Mouse (Mus musculus): ENCODE data around the gene Eif2b4. TPM values are rescaled to one million over a fixed set of nuclear protein-coding genes. Genes with fewer than 3 reads are reported as not detected.
"Not testable (repeated sequence)": the region's sequence is repeated elsewhere in the genome, so short reads cannot be mapped to it uniquely, and the experiment has no call there.

Eif2b4 gene
- total RNA-seq, 1 experiment, result 76.8 TPM

DNA sequence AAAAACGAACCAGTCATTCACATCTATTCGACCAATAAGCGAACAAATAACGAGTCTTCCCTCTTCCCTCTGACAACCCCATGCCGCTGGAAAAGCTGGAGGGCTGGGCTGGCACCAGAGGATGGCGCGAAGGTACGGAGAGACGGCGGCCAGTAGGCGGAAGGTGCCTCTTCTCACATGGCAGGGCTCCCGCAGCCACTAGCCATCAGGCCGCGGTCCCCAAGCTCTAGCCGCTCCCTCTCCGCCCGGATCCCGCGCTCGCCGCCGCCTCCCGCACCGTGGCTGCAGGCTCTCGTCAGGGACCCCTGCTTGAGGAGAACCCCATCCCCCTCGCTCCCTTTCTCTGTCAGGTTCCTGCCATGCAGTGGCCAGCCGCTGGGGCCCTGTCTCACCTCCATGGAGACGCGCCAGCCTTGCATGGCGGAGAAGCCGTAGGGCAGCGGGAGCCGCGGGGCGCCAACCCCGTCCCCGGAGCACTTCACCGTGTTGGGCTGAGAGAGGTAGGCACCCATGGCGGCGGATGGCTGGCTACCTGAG is 26.7 kb upstream of the Eif2b4 start:
- H3K9me3 ChIP-seq (ENCODE audit: control insufficient read depth, insufficient read depth, low read depth, low read length), result no peaks in the 10 kb centered on the region
- peaks cover 0 to 3% of the 10 kb centered on the region in 2 experiments; a peak in 1 of 4 replicates for H3K4me1 ChIP-seq (ENCODE audit: control insufficient read depth in 2 of 2, insufficient read depth in 2 of 2, low read length in 2 of 2, poor library complexity in 1 of 2)
- in situ Hi-C loops (cut with MboI; ENCODE audit: low sequenced_read_pairs in 2 of 2, unreplicated experiment in 2 of 2), result no loop called here
- peak overlapping the region; percentile 67 for H3K27ac ChIP-seq (ENCODE audit: insufficient read depth, low read depth, low read length, poor library complexity, severe bottlenecking)
- peak overlapping the region; percentile 91 to 96 for H3K4me3 ChIP-seq (ENCODE audit: insufficient read depth in 1 of 2, low read depth in 1 of 2, low read length in 2 of 2, poor library complexity in 1 of 2, severe bottlenecking in 1 of 2)
- peak overlapping the region; percentile 94 for H3K9ac ChIP-seq (ENCODE audit: insufficient read depth, low read depth, low read length, poor library complexity, severe bottlenecking)
- DNase-seq (ENCODE audit: low read depth, low spot score), result no peak
- no peak for TF ChIP-seq CHD2 (IDR thresholded peaks at IDR 0.05; ENCODE audit: low read depth, low read length)
- TF ChIP-seq MAFK (IDR thresholded peaks at IDR 0.05; ENCODE audit: insufficient read depth, low read depth, low read length), result no peak
- TF ChIP-seq HCFC1 (IDR thresholded peaks at IDR 0.05; ENCODE audit: borderline replicate concordance, insufficient read depth, low read length), result no peak
- TF ChIP-seq ZNF384 (IDR thresholded peaks at IDR 0.05; ENCODE audit: low read depth, low read length), result no peak
- no peak for TF ChIP-seq ZC3H11A (IDR thresholded peaks at IDR 0.05; ENCODE audit: borderline replicate concordance, low read depth, low read length)
- H3K36me3 ChIP-seq (ENCODE audit: control insufficient read depth, insufficient read depth, low read length, poor library complexity, severe bottlenecking), result no peaks in the 10 kb centered on the region

DNA sequence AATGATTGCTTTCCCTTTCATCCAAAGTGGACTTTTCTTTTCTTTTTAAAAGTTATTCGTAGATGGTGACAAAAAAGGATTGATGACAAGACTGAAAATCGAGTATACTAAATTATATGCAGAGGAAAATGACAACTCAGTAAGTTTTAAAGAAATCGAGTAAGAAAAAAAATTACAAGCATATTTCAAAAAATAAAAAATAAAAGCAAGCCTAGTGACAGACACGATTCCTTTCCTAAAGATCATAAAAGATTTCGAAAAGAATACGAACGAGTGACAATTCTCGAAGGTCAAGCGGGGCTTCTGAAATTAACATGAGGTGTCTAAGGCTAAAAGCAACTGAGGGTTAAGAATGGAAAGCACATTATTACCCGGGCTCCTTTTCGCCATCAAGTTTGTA is 26.2 kb upstream of the Eif2b4 start:
- in situ Hi-C loops (cut with MboI; ENCODE audit: low sequenced_read_pairs in 2 of 2, unreplicated experiment in 2 of 2), result no loop called here
- Histone ChIP-seq H3K4me3 (ENCODE audit: insufficient read depth in 1 of 2, low read depth in 1 of 2, low read length in 2 of 2, poor library complexity in 1 of 2, severe bottlenecking in 1 of 2) (peak overlapping the region; percentile 91 to 96), H3K9me3 (ENCODE audit: control insufficient read depth, insufficient read depth, low read depth, low read length) (no peaks in the 10 kb centered on the region), H3K4me1 (ENCODE audit: control insufficient read depth in 2 of 2, insufficient read depth in 2 of 2, low read length in 2 of 2, poor library complexity in 1 of 2) (peaks cover 0 to 3% of the 10 kb centered on the region in 2 experiments; a peak in 1 of 4 replicates), H3K36me3 (ENCODE audit: control insufficient read depth, insufficient read depth, low read length, poor library complexity, severe bottlenecking) (no peaks in the 10 kb centered on the region), H3K27ac (ENCODE audit: insufficient read depth, low read depth, low read length, poor library complexity, severe bottlenecking) (no peak overlapping the region; the same call in 1 of the 2 replicates), H3K9ac (ENCODE audit: insufficient read depth, low read depth, low read length, poor library complexity, severe bottlenecking) (peak overlapping the region; percentile 94)
- TF ChIP-seq ZC3H11A (IDR thresholded peaks at IDR 0.05; ENCODE audit: borderline replicate concordance, low read depth, low read length) (no peak), CHD2 (IDR thresholded peaks at IDR 0.05; ENCODE audit: low read depth, low read length) (no peak), MAFK (IDR thresholded peaks at IDR 0.05; ENCODE audit: insufficient read depth, low read depth, low read length) (no peak), ZNF384 (IDR thresholded peaks at IDR 0.05; ENCODE audit: low read depth, low read length) (no peak), HCFC1 (IDR thresholded peaks at IDR 0.05; ENCODE audit: borderline replicate concordance, insufficient read depth, low read length) (no peak)
- no peak for DNase-seq (ENCODE audit: low read depth, low spot score)

DNA sequence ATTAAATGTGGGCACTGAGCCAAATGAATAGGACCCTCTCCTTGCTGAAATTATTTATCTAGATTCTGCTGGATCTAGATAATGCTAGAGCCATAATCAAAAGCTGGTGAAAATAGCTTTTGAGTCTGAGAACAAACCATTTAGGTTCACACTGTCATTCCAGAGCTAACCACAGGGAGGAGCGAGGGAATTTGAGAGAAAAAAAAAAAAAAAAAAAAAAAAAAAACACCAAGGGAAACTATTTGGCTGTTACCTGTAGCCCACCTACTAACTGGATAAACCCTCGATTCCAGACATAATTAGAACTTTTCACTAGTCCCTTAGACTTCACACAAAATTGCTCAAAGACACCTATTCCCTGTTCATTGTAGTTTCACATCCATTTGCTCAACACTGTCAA is 25.8 kb upstream of the Eif2b4 start:
- H3K4me3 ChIP-seq (ENCODE audit: insufficient read depth in 1 of 2, low read depth in 1 of 2, low read length in 2 of 2, poor library complexity in 1 of 2, severe bottlenecking in 1 of 2), result peak overlapping the region; percentile 30 to 96; a peak in 3 of 4 replicates
- no peaks in the 10 kb centered on the region for H3K36me3 ChIP-seq (ENCODE audit: control insufficient read depth, insufficient read depth, low read length, poor library complexity, severe bottlenecking)
- no peak for DNase-seq (ENCODE audit: low read depth, low spot score)
- no peak for TF ChIP-seq MAFK (IDR thresholded peaks at IDR 0.05; ENCODE audit: insufficient read depth, low read depth, low read length)
- TF ChIP-seq ZNF384 (IDR thresholded peaks at IDR 0.05; ENCODE audit: low read depth, low read length), result peak; percentile 99
- no peak overlapping the region for H3K27ac ChIP-seq (ENCODE audit: insufficient read depth, low read depth, low read length, poor library complexity, severe bottlenecking)
- no peak overlapping the region for H3K9ac ChIP-seq (ENCODE audit: insufficient read depth, low read depth, low read length, poor library complexity, severe bottlenecking)
- in situ Hi-C loops (cut with MboI; ENCODE audit: low sequenced_read_pairs in 2 of 2, unreplicated experiment in 2 of 2), result no loop called here
- H3K9me3 ChIP-seq (ENCODE audit: control insufficient read depth, insufficient read depth, low read depth, low read length), result no peaks in the 10 kb centered on the region
- peaks cover 0 to 3% of the 10 kb centered on the region in 2 experiments; a peak in 1 of 4 replicates for H3K4me1 ChIP-seq (ENCODE audit: control insufficient read depth in 2 of 2, insufficient read depth in 2 of 2, low read length in 2 of 2, poor library complexity in 1 of 2)

DNA sequence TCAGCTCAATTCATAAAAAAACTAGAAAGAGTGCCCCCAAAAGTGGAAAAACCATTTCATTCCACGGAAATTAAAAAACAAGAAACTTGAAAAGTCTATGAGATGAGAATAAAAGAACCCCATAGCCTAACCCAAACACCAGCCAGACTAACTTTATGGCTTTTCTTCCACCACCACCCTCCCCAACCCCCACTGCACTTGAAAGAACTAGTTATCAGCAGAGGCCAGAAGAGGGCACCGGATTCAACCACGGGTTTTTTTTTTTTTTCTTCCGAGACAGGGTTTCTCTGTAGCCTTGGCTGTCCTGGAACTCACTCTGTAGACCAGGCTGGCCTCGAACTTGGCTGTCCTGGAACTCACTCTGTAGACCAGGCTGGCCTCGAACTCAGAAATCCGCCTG is 25.1 kb upstream of the Eif2b4 start:
- H3K9me3 ChIP-seq (ENCODE audit: control insufficient read depth, insufficient read depth, low read depth, low read length), result no peaks in the 10 kb centered on the region
- peaks cover 0 to 3% of the 10 kb centered on the region in 2 experiments; a peak in 1 of 4 replicates for H3K4me1 ChIP-seq (ENCODE audit: control insufficient read depth in 2 of 2, insufficient read depth in 2 of 2, low read length in 2 of 2, poor library complexity in 1 of 2)
- DNase-seq (ENCODE audit: low read depth, low spot score), result no peak
- in situ Hi-C loops (cut with MboI; ENCODE audit: low sequenced_read_pairs in 2 of 2, unreplicated experiment in 2 of 2), result no loop called here
- no peak overlapping the region for H3K27ac ChIP-seq (ENCODE audit: insufficient read depth, low read depth, low read length, poor library complexity, severe bottlenecking)
- no peak overlapping the region for H3K9ac ChIP-seq (ENCODE audit: insufficient read depth, low read depth, low read length, poor library complexity, severe bottlenecking)
- no peaks in the 10 kb centered on the region for H3K36me3 ChIP-seq (ENCODE audit: control insufficient read depth, insufficient read depth, low read length, poor library complexity, severe bottlenecking)
- peak overlapping the region in 1 of 2 experiments; percentile 29; a peak in 1 of 4 replicates for H3K4me3 ChIP-seq (ENCODE audit: insufficient read depth in 1 of 2, low read depth in 1 of 2, low read length in 2 of 2, poor library complexity in 1 of 2, severe bottlenecking in 1 of 2)
- TF ChIP-seq MAFK (IDR thresholded peaks at IDR 0.05; ENCODE audit: insufficient read depth, low read depth, low read length) (no peak), CHD2 (IDR thresholded peaks at IDR 0.05; ENCODE audit: low read depth, low read length) (no peak), HCFC1 (IDR thresholded peaks at IDR 0.05; ENCODE audit: borderline replicate concordance, insufficient read depth, low read length) (no peak), ZNF384 (IDR thresholded peaks at IDR 0.05; ENCODE audit: low read depth, low read length) (peak; percentile 66)

DNA sequence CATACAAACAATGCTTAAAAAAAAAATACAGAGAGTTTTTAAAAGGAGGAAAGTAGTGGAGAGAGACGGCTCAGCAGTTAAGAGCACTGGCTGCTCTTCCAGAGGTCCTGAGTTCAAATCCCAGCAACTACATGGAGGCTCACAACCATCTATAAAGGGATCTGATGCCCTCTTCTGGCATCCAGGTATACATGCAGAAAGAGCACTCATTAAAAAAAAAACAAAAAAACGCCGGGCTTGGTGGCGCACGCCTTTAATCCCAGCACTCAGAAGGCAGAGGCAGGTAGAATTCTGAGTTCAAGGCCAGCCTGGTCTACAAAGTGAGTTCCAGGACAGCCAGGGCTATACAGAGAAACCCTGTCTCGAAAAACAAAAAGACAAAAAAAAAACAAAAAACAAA is 23.3 kb upstream of the Eif2b4 start:
- H3K36me3 ChIP-seq (ENCODE audit: control insufficient read depth, insufficient read depth, low read length, poor library complexity, severe bottlenecking); H3K4me3 ChIP-seq (ENCODE audit: insufficient read depth in 1 of 2, low read depth in 1 of 2, low read length in 2 of 2, poor library complexity in 1 of 2, severe bottlenecking in 1 of 2); in situ Hi-C loops (cut with MboI; ENCODE audit: low sequenced_read_pairs in 2 of 2, unreplicated experiment in 2 of 2); H3K9ac ChIP-seq (ENCODE audit: insufficient read depth, low read depth, low read length, poor library complexity, severe bottlenecking); H3K9me3 ChIP-seq (ENCODE audit: control insufficient read depth, insufficient read depth, low read depth, low read length); H3K4me1 ChIP-seq (ENCODE audit: control insufficient read depth in 2 of 2, insufficient read depth in 2 of 2, low read length in 2 of 2, poor library complexity in 1 of 2); DNase-seq (ENCODE audit: low read depth, low spot score); H3K27ac ChIP-seq (ENCODE audit: insufficient read depth, low read depth, low read length, poor library complexity, severe bottlenecking): not testable (repeated sequence)
- TF ChIP-seq ZNF384 (IDR thresholded peaks at IDR 0.05; ENCODE audit: low read depth, low read length), result peak; percentile 83

All from ES-E14 (cell line).